Mouse (Mus musculus): ENCODE measurements around the gene Rab31. TPM values are rescaled to one million over a fixed set of nuclear protein-coding genes. Genes with fewer than 3 reads are reported as not detected.

The Rab31 gene
- polyA plus RNA-seq, 1 experiment from 2014 or later = 26.0 TPM

Other genes starting within 250 kb of the Rab31 start
- gene Tmem232, start 232.0 kb downstream of the Rab31 start, polyA plus RNA-seq (2015; fragmentation: Nextera tagmentation; extraction: Ambion mirVana) = not detected in 2 replicates
- 154 and 159 TPM in 2 replicates for gene Vapa, start 159.2 kb downstream of the Rab31 start, polyA plus RNA-seq (2015; fragmentation: Nextera tagmentation; extraction: Ambion mirVana)
- gene Txndc2, start 130.6 kb downstream of the Rab31 start, polyA plus RNA-seq (2015; fragmentation: Nextera tagmentation; extraction: Ambion mirVana) = 0.10 TPM in 1 of 2 replicates, not detected in the other
- 25.0 and 30.5 TPM in 2 replicates for gene Ppp4r1, start 9.8 kb upstream of the Rab31 start, polyA plus RNA-seq (2015; fragmentation: Nextera tagmentation; extraction: Ambion mirVana)
- 51.1 and 60.7 TPM in 2 replicates for gene Ralbp1, start 113.0 kb upstream of the Rab31 start, polyA plus RNA-seq (2015; fragmentation: Nextera tagmentation; extraction: Ambion mirVana)
- gene Twsg1, start 178.5 kb upstream of the Rab31 start, polyA plus RNA-seq (2015; fragmentation: Nextera tagmentation; extraction: Ambion mirVana) = 92.9 and 110 TPM in 2 replicates

Measured in heart, embryonic 15.5 days (tissue).